Mouse (Mus musculus) lung, embryonic 16.5 days (tissue): ENCODE measurements at regions not wholly inside any gene's neighbourhood (a gene's known extent, or its start where the extent isn't known, plus 50 kb on each side); places are given as distances from the start of the nearest gene placed in this dataset.

ENCODE experiments used
- ATAC-seq: fragments of 200-750 bp; cut with Nextera tagmentation; 2 replicates; pipeline ENCODE4 v1.8.0; 2017; ENCODE audit warnings: low read depth, mild to moderate bottlenecking, moderate library complexity
- H3K27ac ChIP-seq: fragments of 300-500 bp; sonication (generic); 2 replicates; pipeline ENCODE4 v1.5.1; 2014; ENCODE audit warnings: mild to moderate bottlenecking, control low read depth, low read length
- H3K27me3 ChIP-seq: fragments of 300-500 bp; sonication (generic); 2 replicates; pipeline ENCODE4 v1.6.1; 2014; ENCODE audit warnings: low read depth, low read length, mixed read lengths; ENCODE audit not compliant: control insufficient read depth, insufficient read depth
- H3K36me3 ChIP-seq: fragments of 300-500 bp; sonication (generic); 2 replicates; pipeline ENCODE4 v1.6.1; 2014; ENCODE audit warnings: low read length; ENCODE audit not compliant: control insufficient read depth, insufficient read depth
- H3K4me1 ChIP-seq: fragments of 300-500 bp; sonication (generic); replicated peaks from 2 replicates; pipeline ENCODE4 v1.6.1; 2014; ENCODE audit warnings: low read length, mixed read lengths; ENCODE audit not compliant: control insufficient read depth, insufficient read depth
- H3K4me2 ChIP-seq: fragments of 300-500 bp; sonication (generic); 2 replicates; pipeline ENCODE4 v1.6.1; 2014; ENCODE audit warnings: low read depth, low read length, control low read depth
- H3K4me3 ChIP-seq: fragments of 300-500 bp; sonication (generic); 2 replicates; pipeline ENCODE4 v1.5.1; 2014; ENCODE audit warnings: mild to moderate bottlenecking, low read length, control low read depth
- H3K9ac ChIP-seq: fragments of 300-500 bp; sonication (generic); 2 replicates; pipeline ENCODE4 v1.6.1; 2014; ENCODE audit warnings: low read length, control low read depth
- H3K9me3 ChIP-seq: fragments of 300-500 bp; sonication (generic); 2 replicates; pipeline ENCODE4 v1.6.1; 2016; ENCODE audit warnings: low read length; ENCODE audit not compliant: control insufficient read depth
- WGBS: fragments of 180-500 bp; shearing (Covaris S2); extraction: QIAGEN DNeasy Blood & Tissue Kit; methylation state at CpG from one replicate; pipeline ENCODE4 v1.1.7; 2014; 5-methylcytosine and 5-hydroxymethylcytosine counted together

DNA sequence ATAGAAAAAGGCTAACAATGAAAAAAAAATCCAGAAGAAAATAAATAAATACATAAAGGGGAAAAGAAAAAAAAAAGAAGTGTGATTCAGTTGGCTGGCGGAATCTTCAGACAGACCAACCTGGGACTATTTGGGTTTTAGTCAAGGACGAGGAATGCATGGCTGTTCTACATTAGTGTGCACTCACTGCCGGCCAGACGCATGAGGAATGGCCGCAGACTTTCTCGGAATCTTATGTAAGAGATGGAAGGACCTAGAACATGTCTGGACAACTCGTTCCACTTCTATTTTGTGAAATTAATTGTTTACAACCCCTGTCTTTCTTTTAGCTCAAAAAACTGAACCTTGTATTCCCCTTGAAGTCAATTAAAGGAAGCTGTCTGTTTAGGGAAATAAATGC is 103.4 kb downstream of the Tmem170b start:
- no peak overlapping the region for H3K9ac ChIP-seq
- no peaks in the 10 kb centered on the region for H3K36me3 ChIP-seq
- no peaks in the 10 kb centered on the region for H3K27me3 ChIP-seq
- no peak overlapping the region for H3K4me2 ChIP-seq
- no peak for ATAC-seq
- 63% methylated on average over 7 of the region's 7 CpGs for WGBS
- H3K27ac ChIP-seq, result no peak overlapping the region
- peaks cover 11% of the 10 kb centered on the region for H3K4me1 ChIP-seq
- H3K4me3 ChIP-seq, result no peak overlapping the region
- no peaks in the 10 kb centered on the region for H3K9me3 ChIP-seq

DNA sequence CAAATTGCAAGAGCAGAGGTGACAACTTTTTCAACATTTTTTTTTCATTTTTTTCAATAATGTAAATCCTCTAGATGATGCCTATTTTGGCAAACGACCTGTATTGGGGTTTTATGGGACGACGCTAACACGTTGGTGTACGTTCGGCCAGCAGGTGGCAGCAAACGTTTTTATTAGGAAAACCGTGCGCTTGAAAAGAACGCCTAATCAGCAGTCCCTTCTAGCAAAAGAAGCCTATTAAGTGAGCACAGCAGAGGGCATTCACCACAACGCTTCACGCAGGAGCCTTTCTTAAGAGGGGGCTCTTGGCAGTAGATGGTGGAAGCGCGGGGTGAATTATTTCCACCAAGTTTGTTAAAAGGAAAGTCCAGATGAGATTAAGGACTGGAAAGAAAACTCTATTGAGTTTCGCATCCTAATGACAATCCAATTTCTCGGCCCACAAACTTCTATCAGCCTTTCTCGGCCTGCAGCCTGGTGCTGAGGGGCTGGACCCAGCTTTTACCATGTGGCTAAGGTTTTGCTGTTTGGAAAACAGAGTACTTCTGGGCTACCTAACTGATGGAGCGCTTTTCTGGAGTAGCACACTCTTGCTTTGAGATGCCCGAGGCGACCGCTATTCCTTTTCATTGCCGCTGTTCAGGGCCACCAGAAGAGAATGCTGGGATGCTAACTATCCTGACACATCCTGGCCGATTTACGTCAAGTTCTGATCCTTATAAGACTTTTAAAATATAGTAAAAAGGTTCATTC is 103.9 kb downstream of the Tmem170b start:
- ATAC-seq, result peak; percentile 67
- H3K9me3 ChIP-seq, result no peaks in the 10 kb centered on the region
- H3K4me3 ChIP-seq, result no peak overlapping the region
- H3K36me3 ChIP-seq, result no peaks in the 10 kb centered on the region
- H3K9ac ChIP-seq, result no peak overlapping the region
- H3K27me3 ChIP-seq, result no peaks in the 10 kb centered on the region
- no peak overlapping the region for H3K4me2 ChIP-seq
- WGBS, result 37% methylated on average over 24 of the region's 24 CpGs
- H3K27ac ChIP-seq, result no peak overlapping the region
- H3K4me1 ChIP-seq, result peaks cover 11% of the 10 kb centered on the region

DNA sequence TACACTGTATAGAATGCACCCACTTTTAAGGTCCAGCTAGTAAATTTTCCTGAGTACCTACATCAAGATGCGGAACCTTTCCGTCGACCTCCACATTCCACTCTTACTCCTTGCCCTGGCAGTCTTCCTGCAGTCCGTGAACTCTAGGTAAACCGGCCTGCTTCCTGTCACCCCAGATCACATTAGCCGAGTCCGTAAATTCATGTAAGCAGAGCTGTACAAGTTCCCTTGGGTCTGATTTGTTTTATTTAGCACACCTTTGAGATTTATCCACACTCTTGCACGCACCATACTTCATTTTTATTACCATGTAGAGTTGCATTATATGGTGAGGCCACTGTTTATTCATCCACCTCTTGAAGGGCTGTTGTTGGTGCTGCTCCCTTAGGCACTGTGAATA is 106.9 kb downstream of the Tmem170b start:
- Histone ChIP-seq H3K27ac (no peak overlapping the region), H3K36me3 (no peaks in the 10 kb centered on the region), H3K9ac (no peak overlapping the region), H3K4me3 (no peak overlapping the region), H3K9me3 (no peaks in the 10 kb centered on the region), H3K4me2 (no peak overlapping the region), H3K27me3 (no peaks in the 10 kb centered on the region), H3K4me1 (no peaks in the 10 kb centered on the region; the same call in 1 of the 2 replicates)
- no peak for ATAC-seq
- 49% methylated on average over 8 of the region's 8 CpGs for WGBS
